Mouse (Mus musculus): ENCODE results near the gene Oat.
A peak's percentile ranks its signal among the peaks of the same experiment; 100 is the strongest.

Oat gene

DNA sequence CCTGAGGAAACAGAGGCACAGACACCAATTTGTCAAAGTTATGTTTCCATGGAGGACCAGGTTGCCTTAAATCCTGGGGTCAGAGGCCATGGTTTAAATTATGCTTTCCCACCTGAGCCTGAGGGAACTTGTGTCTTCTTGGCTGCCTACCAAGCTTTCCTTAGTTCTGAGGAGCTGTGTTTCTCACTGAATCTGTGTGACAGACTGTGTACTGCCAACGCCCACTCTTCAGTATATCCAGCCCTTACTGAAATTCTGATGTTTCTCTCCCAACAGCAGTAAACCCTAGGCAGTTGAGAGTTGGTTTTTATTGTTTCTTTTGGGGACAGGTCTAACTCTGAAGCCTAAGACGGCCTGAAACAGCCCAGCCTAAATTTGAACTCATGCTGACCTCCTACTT is 17.6 kb upstream of the Oat start:
- no peak for DNase-seq (ENCODE audit: low spot score)

- DNase-seq (ENCODE audit: low spot score), result no peak
Observed at GRCm38 (mm10) chr7:132589610-132590009, 13.4 kb upstream of the Oat start.

GRCm38 (mm10) chr7:132587167-132587566 is 11.0 kb upstream of the Oat start:
- DNase-seq (ENCODE audit: low spot score), result no peak

GRCm38 (mm10) chr7:132585695-132586491 is 9.7 kb upstream of the Oat start:
- no peak for DNase-seq (ENCODE audit: low spot score)

- no peak for DNase-seq (ENCODE audit: low spot score)
Observed at GRCm38 (mm10) chr7:132581441-132581840, 5.2 kb upstream of the Oat start.

DNA sequence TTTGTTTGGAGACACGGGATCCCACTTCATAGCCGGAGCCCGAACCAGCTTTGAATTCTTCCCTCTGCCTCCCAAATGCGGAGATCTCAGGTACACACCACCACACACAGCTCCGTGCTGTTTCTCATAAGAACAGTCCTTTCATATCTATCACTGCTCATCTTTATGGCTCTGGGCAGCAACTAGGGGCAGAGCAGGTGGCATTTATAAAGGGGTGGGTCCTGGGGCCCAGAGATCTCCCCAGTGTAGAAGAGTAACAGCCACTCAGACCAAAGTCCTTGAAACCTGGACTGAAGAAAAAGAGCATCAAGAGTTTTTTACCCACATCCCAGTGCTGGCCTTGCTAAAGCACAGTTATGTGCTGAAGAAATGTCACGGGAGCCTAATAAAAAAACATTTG is 4.3 kb upstream of the Oat start:
- no peak for DNase-seq (ENCODE audit: low spot score)

- DNase-seq (ENCODE audit: low spot score), result no peak
Observed at GRCm38 (mm10) chr7:132576891-132577290, 693 bp upstream of the Oat start.

- peak; percentile 77 for DNase-seq (ENCODE audit: low spot score)
Observed at GRCm38 (mm10) chr7:132575623-132576022, 575 bp downstream of the Oat start.

DNA sequence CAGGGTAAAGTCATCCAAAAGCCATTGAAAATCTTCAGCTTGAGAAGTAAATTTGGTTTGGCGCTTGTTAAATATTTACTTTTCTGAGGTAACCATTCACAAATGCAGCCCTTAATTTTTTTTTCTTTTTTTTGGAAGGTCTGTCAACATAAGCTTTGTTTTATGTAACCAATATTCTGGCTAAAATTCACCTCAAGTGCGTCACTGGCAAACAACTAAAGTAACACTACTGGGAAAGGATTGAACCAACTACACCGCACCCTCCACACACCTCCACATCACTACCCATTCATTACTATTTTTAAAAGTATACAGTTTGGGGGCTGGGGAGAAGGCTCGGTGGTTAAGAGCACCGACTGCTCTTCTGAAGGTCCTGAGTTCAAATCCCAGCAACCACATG is 1.6 kb downstream of the Oat start:
- no peak for DNase-seq (ENCODE audit: low spot score)

DNA sequence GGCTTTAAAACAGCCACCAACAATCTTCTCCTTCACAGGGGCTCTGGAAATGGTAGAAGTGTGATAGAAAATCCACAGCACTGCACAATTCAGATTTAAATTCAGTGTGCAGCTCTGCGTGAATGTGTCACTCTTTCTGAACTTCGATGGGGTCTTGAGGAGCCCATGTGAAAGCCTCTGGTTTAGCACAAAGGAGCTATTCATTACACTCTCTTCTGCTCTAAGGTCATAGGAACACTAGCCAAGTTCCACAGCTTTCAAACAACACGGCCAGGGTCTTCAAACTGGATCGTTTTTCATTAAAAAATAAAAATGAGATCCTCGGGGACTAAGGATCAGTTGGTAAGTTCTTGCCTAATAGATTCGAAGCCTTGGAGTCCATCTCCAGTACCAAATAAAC is 3.0 kb downstream of the Oat start:
- no peak for DNase-seq (ENCODE audit: low spot score)

GRCm38 (mm10) chr7:132572738-132573137 is 3.5 kb downstream of the Oat start:
- no peak for DNase-seq (ENCODE audit: low spot score)

DNA sequence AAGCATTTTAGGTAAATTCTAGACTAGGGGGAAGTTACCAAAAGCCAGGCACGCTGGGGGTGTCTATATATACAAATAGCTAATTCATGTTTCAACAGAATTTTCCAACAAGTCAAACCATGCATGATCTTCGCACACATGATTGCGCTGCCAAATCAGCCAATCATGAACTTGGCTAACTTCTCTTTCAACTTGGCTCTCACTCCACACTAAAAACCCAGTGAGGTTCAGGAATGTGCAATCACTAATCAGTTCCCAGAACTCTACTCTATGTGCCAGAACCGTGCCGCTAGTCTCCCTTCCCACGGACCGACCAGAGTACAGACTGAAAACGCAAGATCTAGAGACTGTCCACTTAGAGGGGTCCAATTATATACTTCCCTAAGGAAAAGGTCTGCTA is 4.7 kb downstream of the Oat start:
- no peak for DNase-seq (ENCODE audit: low spot score)

DNA sequence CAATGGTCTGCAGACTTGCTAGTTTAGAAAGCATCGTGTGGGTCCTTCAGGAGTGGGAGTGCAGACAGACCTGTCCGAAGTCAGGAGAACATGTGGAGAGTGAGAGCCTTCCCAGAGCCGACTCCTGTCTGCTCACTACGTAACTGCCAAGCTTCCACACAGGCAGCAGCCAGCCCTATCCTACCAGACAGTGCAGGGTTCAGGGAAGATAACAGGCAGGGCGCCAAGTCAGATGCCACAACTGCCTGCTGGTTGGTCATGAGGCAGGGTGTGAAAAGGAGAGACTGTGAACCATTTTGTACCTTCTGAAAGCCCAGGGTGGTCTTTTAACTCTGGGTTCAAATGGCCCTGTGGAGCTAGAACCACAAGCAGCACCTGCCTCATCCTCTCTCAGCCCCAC is 6.1 kb downstream of the Oat start:
- DNase-seq (ENCODE audit: low spot score), result peak; percentile 19

GRCm38 (mm10) chr7:132568817-132569216 is 7.4 kb downstream of the Oat start:
- DNase-seq (ENCODE audit: low spot score), result peak; percentile 22

DNA sequence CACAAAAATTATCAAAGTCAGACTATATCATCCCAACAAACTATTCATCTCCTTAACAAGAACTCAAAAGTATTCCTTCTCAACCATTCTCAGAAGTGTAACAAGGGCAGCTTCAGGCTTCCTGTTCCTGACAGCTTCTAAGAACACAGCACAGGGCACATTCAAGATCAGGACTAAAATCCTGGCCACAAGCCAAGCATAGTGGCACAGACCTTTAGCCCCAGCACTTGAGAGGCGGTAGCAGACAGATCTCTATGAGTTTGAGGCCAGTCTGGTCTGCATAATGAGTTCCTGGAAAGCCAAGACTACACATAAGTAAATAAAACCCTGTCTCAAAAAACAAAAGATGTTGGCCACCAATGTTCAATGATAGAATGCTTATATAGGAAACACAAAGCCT is 10.4 kb downstream of the Oat start:
- DNase-seq (ENCODE audit: low spot score), result no peak

DNA sequence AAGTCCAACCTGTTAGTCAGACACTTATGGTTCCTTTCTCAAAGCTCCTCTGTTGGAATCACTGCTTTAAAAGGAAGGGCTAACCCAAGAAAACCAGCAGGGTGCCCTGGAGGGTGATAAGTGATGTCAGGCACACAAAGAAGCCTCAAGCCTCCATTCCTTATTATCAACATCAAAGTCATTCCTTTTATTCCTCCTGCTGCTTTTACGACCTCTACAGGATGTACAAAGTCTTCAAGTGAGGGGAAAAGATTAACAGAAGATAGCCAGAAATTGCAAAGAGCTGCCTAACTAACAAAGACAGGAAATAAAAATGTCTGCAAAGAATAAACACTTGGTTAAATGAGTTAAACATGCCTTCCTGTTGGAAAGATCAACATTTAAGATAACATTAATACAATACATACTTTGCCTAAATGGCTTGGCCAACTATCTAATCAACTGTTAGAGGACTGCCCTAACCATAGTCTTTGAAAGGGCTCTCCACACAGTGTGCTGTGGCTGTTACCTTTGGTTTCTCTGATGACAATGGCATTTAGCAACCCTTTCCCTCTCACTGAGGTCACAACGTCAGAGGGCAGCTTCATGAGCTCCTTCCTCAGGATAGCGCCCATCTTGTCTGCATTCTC is 16.9 kb downstream of the Oat start:
- DNase-seq (ENCODE audit: low spot score), result no peak

GRCm38 (mm10) chr7:132558141-132558736 is 18.0 kb downstream of the Oat start:
- DNase-seq (ENCODE audit: low spot score), result no peak

GRCm38 (mm10) chr7:132556575-132556974 is 19.6 kb downstream of the Oat start:
- no peak for DNase-seq (ENCODE audit: low spot score)

- no peak for DNase-seq (ENCODE audit: low spot score)
Observed at GRCm38 (mm10) chr7:132555911-132556310, 20.3 kb downstream of the Oat start.

- no peak for DNase-seq (ENCODE audit: low spot score)
Observed at GRCm38 (mm10) chr7:132554091-132554490, 22.1 kb downstream of the Oat start.

GRCm38 (mm10) chr7:132551351-132552126 is 24.7 kb downstream of the Oat start:
- peak; percentile 84 for DNase-seq (ENCODE audit: low spot score)

GRCm38 (mm10) chr7:132547126-132547525 is 29.1 kb downstream of the Oat start:
- no peak for DNase-seq (ENCODE audit: low spot score)

- DNase-seq (ENCODE audit: low spot score), result no peak
Observed at GRCm38 (mm10) chr7:132542427-132542826, 33.8 kb downstream of the Oat start.

All from spleen, adult 12 weeks (tissue).